Mouse (Mus musculus) heart, postnatal 0 days (tissue): ENCODE measurements around the gene Oard1. TPM values are rescaled to one million over a fixed set of nuclear protein-coding genes. Genes with fewer than 3 reads are reported as not detected.

ENCODE experiments used
- ATAC-seq: fragments of 200-750 bp; cut with Nextera tagmentation; 2 replicates; pipeline ENCODE4 v1.8.0; 2017; ENCODE audit warnings: low read depth, moderate number of reproducible peaks, moderate library complexity; ENCODE audit not compliant: insufficient read depth
- DNase-seq: peaks from one replicate; pipeline ENCODE4 v3.0.0-alpha.2; 2016; ENCODE audit warnings: low spot score
- H3K27ac ChIP-seq: fragments of 300-500 bp; sonication (generic); 2 replicates; pipeline ENCODE4 v1.5.1; 2014; ENCODE audit warnings: low read depth, mild to moderate bottlenecking
- H3K27me3 ChIP-seq: fragments of 300-500 bp; sonication (generic); 2 replicates; pipeline ENCODE4 v1.6.1; 2014; ENCODE audit warnings: low read length, mixed read lengths; ENCODE audit not compliant: control insufficient read depth, insufficient read depth
- H3K36me3 ChIP-seq: fragments of 300-500 bp; sonication (generic); replicated peaks from 2 replicates; pipeline ENCODE4 v1.6.1; 2014; ENCODE audit warnings: low read length, mixed read lengths; ENCODE audit not compliant: control insufficient read depth, insufficient read depth
- H3K4me1 ChIP-seq: fragments of 300-500 bp; sonication (generic); 2 replicates; pipeline ENCODE4 v1.6.1; 2014; ENCODE audit warnings: antibody characterized with exemption; ENCODE audit not compliant: control insufficient read depth, insufficient read depth
- H3K4me2 ChIP-seq: fragments of 300-500 bp; sonication (generic); 2 replicates; pipeline ENCODE4 v1.6.1; 2014; ENCODE audit warnings: low read depth, mild to moderate bottlenecking, low read length, moderate library complexity
- H3K4me3 ChIP-seq: fragments of 300-500 bp; sonication (generic); 2 replicates; pipeline ENCODE4 v1.5.1; 2014; ENCODE audit warnings: low read depth, low read length
- H3K9ac ChIP-seq: fragments of 300-500 bp; sonication (generic); replicated peaks from 2 replicates; pipeline ENCODE4 v1.6.1; 2014; ENCODE audit warnings: low read depth, low read length, mixed read lengths
- H3K9me3 ChIP-seq: fragments of 300-500 bp; sonication (generic); replicated peaks from 2 replicates; pipeline ENCODE4 v1.6.1; 2016; ENCODE audit warnings: low read length; ENCODE audit not compliant: control insufficient read depth
- CTCF ChIP-seq: IDR thresholded peaks from 2 replicates; pipeline ENCODE4 v1.5.1; 2016; ENCODE audit warnings: antibody characterized with exemption, control low read depth, low read depth
- EP300 ChIP-seq: IDR thresholded peaks from 2 replicates; pipeline ENCODE4 v1.6.1; 2016; ENCODE audit warnings: antibody characterized with exemption, low read depth
- WGBS: fragments of 180-500 bp; shearing (Covaris S2); extraction: QIAGEN DNeasy Blood & Tissue Kit; methylation state at CpG from one replicate; pipeline ENCODE4 v1.1.7; 2014; 5-methylcytosine and 5-hydroxymethylcytosine counted together
- polyA plus RNA-seq: library from polyadenylated mRNA; unstranded; fragments of >200 nt; fragmentation: Nextera tagmentation; extraction: Ambion mirVana; gene quantifications from 2 replicates; pipeline ENCODE4 v1.2.1, GENCODE M21; 2015
- total RNA-seq: library from RNA; depleted of rRNA; stranded (reverse); fragments of >200 nt; gene quantifications from 2 replicates; pipeline ENCODE4 v1.2.3, GENCODE M21; 2014; ENCODE audit warnings: low replicate concordance

The Oard1 gene
- total and polyA plus RNA-seq, 2 experiments from 2014 or later, result 7.1 to 30.3 TPM

DNA sequence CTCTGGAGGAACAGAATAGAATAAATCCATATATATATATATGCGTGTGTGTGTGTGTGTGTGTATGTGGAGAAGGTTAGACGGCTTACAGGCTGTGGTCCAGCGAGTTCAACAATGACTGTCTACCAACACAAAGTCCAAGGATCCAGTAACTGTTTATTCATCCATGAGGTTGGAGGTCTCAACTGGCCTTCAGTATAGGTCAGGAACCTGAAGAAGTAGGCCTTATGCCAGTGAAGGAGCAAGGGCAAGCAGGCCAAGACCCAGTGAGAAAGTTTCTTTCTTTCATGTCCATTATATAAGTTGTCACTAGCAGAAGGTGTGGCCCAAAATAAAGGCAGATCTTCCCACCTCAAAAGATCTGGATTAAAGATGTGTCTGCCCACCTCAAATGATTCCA is 7.1 kb upstream of the Oard1 start:
- no peak overlapping the region for H3K4me2 ChIP-seq
- peaks cover 27% of the 10 kb centered on the region for H3K36me3 ChIP-seq
- peaks cover 23% of the 10 kb centered on the region for H3K4me1 ChIP-seq
- no peak overlapping the region for H3K4me3 ChIP-seq
- 92% methylated on average over 3 of the region's 3 CpGs for WGBS
- DNase-seq (no peak), ATAC-seq (no peak)
- TF ChIP-seq EP300 (no peak), CTCF (no peak)
- no peak overlapping the region for H3K27ac ChIP-seq
- no peaks in the 10 kb centered on the region for H3K9me3 ChIP-seq
- no peaks in the 10 kb centered on the region for H3K27me3 ChIP-seq
- no peak overlapping the region for H3K9ac ChIP-seq

DNA sequence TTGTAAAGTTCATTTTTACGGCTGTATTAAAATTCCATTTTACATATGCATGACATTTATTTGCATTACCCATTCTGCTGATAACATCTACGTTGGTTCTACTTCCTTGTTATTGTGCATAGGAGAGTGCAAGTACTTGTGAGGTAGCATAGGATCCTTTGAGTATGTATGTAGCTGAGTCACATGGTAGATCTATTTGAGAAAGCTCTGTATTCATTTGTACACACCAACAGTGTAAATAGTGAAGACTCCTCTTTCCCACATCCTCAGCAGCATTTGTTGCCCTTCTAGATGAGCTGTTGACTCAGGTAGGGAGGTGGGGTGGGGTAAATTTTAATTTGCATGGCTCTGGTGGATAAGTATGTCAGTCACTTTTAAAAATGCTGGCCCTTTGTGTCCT is 6.0 kb upstream of the Oard1 start:
- TF ChIP-seq EP300 (no peak), CTCF (no peak)
- no peaks in the 10 kb centered on the region for H3K9me3 ChIP-seq
- DNase-seq (no peak), ATAC-seq (no peak)
- no peak overlapping the region for H3K9ac ChIP-seq
- no peak overlapping the region for H3K4me2 ChIP-seq
- H3K4me3 ChIP-seq, result no peak overlapping the region
- H3K4me1 ChIP-seq, result peaks cover 30% of the 10 kb centered on the region
- 87% methylated on average over 2 of the region's 2 CpGs for WGBS
- no peaks in the 10 kb centered on the region for H3K27me3 ChIP-seq
- H3K36me3 ChIP-seq, result peaks cover 16% of the 10 kb centered on the region
- H3K27ac ChIP-seq, result no peak overlapping the region

DNA sequence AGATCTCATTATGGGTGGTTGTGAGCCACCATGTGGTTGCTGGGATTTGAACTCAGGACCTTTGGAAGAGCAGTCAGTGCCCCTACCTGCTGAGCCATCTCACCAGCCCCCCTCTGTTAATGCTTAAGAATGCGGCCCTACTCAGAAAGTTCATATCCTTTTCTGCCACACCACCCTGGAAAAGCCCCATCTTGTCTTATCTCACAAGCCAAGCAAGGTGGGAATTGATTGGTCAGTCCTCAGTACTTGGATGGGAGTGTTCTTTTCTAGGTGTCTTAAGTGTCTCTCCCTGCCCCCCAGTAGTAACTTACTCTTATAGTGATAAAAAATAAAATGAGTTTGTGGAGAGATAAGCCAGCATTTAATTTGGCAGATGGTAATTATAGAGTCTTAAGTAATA is 5.1 kb upstream of the Oard1 start:
- no peak for DNase-seq
- H3K27ac ChIP-seq, result no peak overlapping the region
- peaks cover 7% of the 10 kb centered on the region for H3K36me3 ChIP-seq
- TF ChIP-seq EP300 (no peak), CTCF (no peak)
- no peak overlapping the region for H3K9ac ChIP-seq
- ATAC-seq, result no peak
- no peak overlapping the region for H3K4me3 ChIP-seq
- no peaks in the 10 kb centered on the region for H3K27me3 ChIP-seq
- 69% methylated on average over 1 of the region's 1 CpGs for WGBS
- H3K9me3 ChIP-seq, result no peaks in the 10 kb centered on the region
- H3K4me1 ChIP-seq, result peaks cover 30% of the 10 kb centered on the region
- H3K4me2 ChIP-seq, result no peak overlapping the region

DNA sequence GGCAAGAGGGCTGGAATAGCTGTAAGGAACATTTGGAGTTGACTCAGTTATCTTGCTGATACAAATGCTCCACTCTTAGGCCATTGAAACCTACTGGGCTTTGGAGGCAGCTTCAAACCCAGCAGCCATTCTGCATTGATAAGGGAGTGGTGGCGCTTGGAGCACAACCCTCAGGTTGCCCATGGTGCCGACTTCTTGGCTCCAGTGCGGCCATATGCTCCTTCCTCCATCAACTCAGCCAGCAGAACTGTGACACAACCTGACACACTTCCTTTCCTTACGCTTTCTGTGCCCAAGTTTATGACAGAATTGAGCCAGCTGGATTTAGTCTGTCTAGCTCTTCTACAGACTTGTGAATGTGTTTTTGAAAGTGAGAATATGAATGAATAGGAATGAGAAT is 2.7 kb upstream of the Oard1 start:
- 0 out of 2 replicates have a peak overlapping the region, but pooled peaks have one; percentile 78 for H3K4me2 ChIP-seq
- no peaks in the 10 kb centered on the region for H3K36me3 ChIP-seq
- no peak overlapping the region for H3K9ac ChIP-seq
- H3K27me3 ChIP-seq, result no peaks in the 10 kb centered on the region
- H3K4me3 ChIP-seq, result no peak overlapping the region
- WGBS, result 61% methylated on average over 4 of the region's 4 CpGs
- ATAC-seq (no peak), DNase-seq (no peak)
- TF ChIP-seq EP300 (no peak), CTCF (no peak)
- H3K4me1 ChIP-seq, result peaks cover 31% of the 10 kb centered on the region
- H3K9me3 ChIP-seq, result no peaks in the 10 kb centered on the region
- H3K27ac ChIP-seq, result 0 out of 2 replicates have a peak overlapping the region, but pooled peaks have one; percentile 39

DNA sequence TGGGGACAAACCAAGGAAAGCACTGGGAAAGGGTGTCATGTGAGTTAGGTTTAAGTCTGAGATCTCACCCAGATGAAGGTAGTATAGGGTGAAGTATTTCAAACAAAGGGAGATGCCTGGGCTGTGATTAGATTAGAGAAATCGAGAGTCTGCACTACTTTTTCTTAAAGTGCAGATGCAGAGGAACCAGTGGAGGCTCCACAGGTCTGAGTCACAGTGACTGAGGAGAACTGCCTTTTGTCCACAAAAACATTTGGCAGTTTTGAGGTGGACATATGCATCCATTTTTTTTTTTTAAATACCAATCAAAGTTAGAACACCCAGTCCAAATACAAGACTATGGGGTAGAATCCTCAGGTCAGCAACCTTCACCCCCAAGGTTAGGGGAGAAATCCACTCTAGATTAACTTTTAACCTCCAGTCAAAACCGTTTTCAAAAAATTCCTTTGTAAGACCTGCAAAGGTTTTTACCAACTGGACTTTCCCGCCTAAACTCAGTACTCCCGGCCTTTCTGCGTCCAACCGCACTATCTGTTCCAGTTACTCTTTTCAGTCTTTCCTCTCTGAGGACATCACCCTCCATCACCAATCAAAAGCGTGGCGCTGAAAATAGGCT is 1.8 kb upstream of the Oard1 start:
- Histone ChIP-seq H3K4me3 (peak overlapping the region; percentile 87), H3K36me3 (0 out of 2 replicates have a peak, but pooled peaks cover 3% of the 10 kb centered on the region), H3K4me2 (peak overlapping the region; percentile 78), H3K9ac (peak overlapping the region; percentile 96), H3K9me3 (no peaks in the 10 kb centered on the region), H3K4me1 (peaks cover 31% of the 10 kb centered on the region), H3K27me3 (no peaks in the 10 kb centered on the region), H3K27ac (peak overlapping the region; percentile 99)
- DNase-seq, result no peak
- no peak for ATAC-seq
- no peak for TF ChIP-seq CTCF
- 4% methylated on average over 8 of the region's 8 CpGs for WGBS
